18 mouse cellular contexts compared by ENCODE assay signal in genomic region chr4:63441616-63442015, GRCm38 (mm10). TPM values are rescaled to one million over a fixed set of nuclear protein-coding genes. Genes with fewer than 3 reads are reported as not detected.
DNase-seq lines count a peak whose midpoint lies in the region.
"Had no signal": no experiment of that assay in that cellular context is flagged by ENCODE, and none has a peak within 500 bp of the region (broad histone marks: within the 10 kb centered on the region; RNA-seq: fewer than 3 reads in every experiment).

No protein-coding gene starts in this region.

- WGBS in heart, embryonic 10.5 days, result 83% methylated on average over 7 of the region's 7 CpGs

- peaks cover 12% of the 10 kb centered on the region; the same call in 1 of the 2 replicates for H3K9me3 ChIP-seq in heart, embryonic 10.5 days
- H3K9me3 ChIP-seq: embryonic facial prominence, embryonic 13.5 days; kidney, embryonic 15.5 days; liver, embryonic 13.5 days; midbrain, embryonic 15.5 days had no signal

- H3K27ac ChIP-seq in heart, embryonic 10.5 days, result no peak overlapping the region
- H3K27ac ChIP-seq: embryonic facial prominence, embryonic 13.5 days; heart, embryonic 15.5 days; hindbrain, embryonic 14.5 days; kidney, embryonic 15.5 days; liver, embryonic 13.5 days; midbrain, embryonic 15.5 days had no signal

- no peak overlapping the region for H3K4me3 ChIP-seq in heart, embryonic 10.5 days
- H3K4me3 ChIP-seq: embryonic facial prominence, embryonic 13.5 days; heart, embryonic 15.5 days; kidney, embryonic 15.5 days; liver, embryonic 13.5 days; midbrain, embryonic 15.5 days had no signal

- H3K27me3 ChIP-seq in heart, embryonic 10.5 days (ENCODE audit: insufficient read depth, poor library complexity, severe bottlenecking), result no peaks in the 10 kb centered on the region
- H3K27me3 ChIP-seq: embryonic facial prominence, embryonic 13.5 days; heart, embryonic 15.5 days; kidney, embryonic 15.5 days; liver, embryonic 13.5 days; midbrain, embryonic 15.5 days had no signal

- H3K4me1 ChIP-seq in heart, embryonic 10.5 days, result peaks cover 15% of the 10 kb centered on the region
- H3K4me1 ChIP-seq: liver, embryonic 13.5 days had no signal

- DNase-seq in heart, adult 9 months (ENCODE audit: low spot score in 2 of 2), result peak; percentile 29 to 42
- no peak for DNase-seq in heart, embryonic 10.5 days (ENCODE audit: low spot score)
- peak; percentile 68 for DNase-seq in cerebellum, adult 11-12 months
- peak; percentile 72 to 80 for DNase-seq in cerebellum, postnatal 25 days
- no peak for DNase-seq in gastrocnemius, adult 18-20 months (ENCODE audit: low spot score)
- DNase-seq in urinary bladder, postnatal 25 days (ENCODE audit: low spot score), result no peak
- no peak for DNase-seq in ovary, postnatal 36 days (ENCODE audit: low spot score)
- DNase-seq: gastrocnemius, postnatal 14 days; layer of hippocampus, postnatal 36 days; liver, embryonic 13.5 days; retina, postnatal 1 day; thymus, postnatal 4 days had no signal

- H3K36me3 ChIP-seq in heart, embryonic 10.5 days, result 0 out of 2 replicates have a peak, but pooled peaks cover 5% of the 10 kb centered on the region
- H3K36me3 ChIP-seq: embryonic facial prominence, embryonic 13.5 days; G1E; heart, embryonic 15.5 days; liver, embryonic 13.5 days; midbrain, embryonic 15.5 days had no signal

RNA-seq across cellular contexts. Expression of gene Akna, which starts 38.5 kb away (rescaled TPM):
- polyA plus RNA-seq in heart, embryonic 10.5 days (2016; fragmentation: Nextera tagmentation; extraction: Ambion mirVana), result 4.6 and 9.0 TPM in 2 replicates
- 1 to 10 TPM in 1 of 2 experiments, under 1 TPM in 1; 0.82 to 1.5 TPM for total RNA-seq in gastrocnemius, adult 18-20 months (2021)

RNA-seq across cellular contexts. Expression of gene Whrn, which starts 54.2 kb away (rescaled TPM):
- polyA plus RNA-seq in heart, embryonic 10.5 days (2016; fragmentation: Nextera tagmentation; extraction: Ambion mirVana), result 4.0 and 5.3 TPM in 2 replicates
- 1 to 10 TPM; 5.5 to 6.5 TPM for total RNA-seq in gastrocnemius, adult 18-20 months (2021)
- polyA plus RNA-seq: G1E had no signal

Comparison
In these comparisons a context has a peak if more than half of its experiments do, and no peak if none do; other contexts are left out.
1. DNase-seq: peak in heart, adult 9 months (2 of 2), cerebellum, adult 11-12 months (single experiment) and cerebellum, postnatal 25 days (2 of 2); none in heart, embryonic 10.5 days (single experiment), gastrocnemius, adult 18-20 months (single experiment), urinary bladder, postnatal 25 days (single experiment) and ovary, postnatal 36 days (single experiment).